ENCODE assay signal across 9 mouse cellular contexts in genomic region chr13:37967565-37967964, GRCm38 (mm10). TPM values are rescaled to one million over a fixed set of nuclear protein-coding genes. Genes with fewer than 3 reads are reported as not detected.
A peak's percentile ranks its signal among the peaks of the same experiment; 100 is the strongest.
DNase-seq lines count a peak whose midpoint lies in the region; ATAC-seq and TF ChIP-seq lines count a peak whose summit lies in the region.
"Had no signal": no experiment of that assay in that cellular context is flagged by ENCODE, and none has a peak within 500 bp of the region (broad histone marks: within the 10 kb centered on the region; RNA-seq: fewer than 3 reads in every experiment).

No protein-coding gene starts in this region.

- H3K4me3 ChIP-seq in forebrain, embryonic 12.5 days (replicated peaks): no peak overlapping the region
- no peak overlapping the region for H3K4me3 ChIP-seq in forebrain, embryonic 15.5 days
- H3K4me3 ChIP-seq in midbrain, embryonic 10.5 days: no peak overlapping the region
- no peak overlapping the region for H3K4me3 ChIP-seq in midbrain, postnatal 0 days (ENCODE audit: low read depth, low read length)
- H3K4me3 ChIP-seq in limb, embryonic 10.5 days: peak overlapping the region; percentile 32; the same call in 1 of the 2 replicates
- no peak overlapping the region for H3K4me3 ChIP-seq in midbrain, embryonic 16.5 days (ENCODE audit: low read depth, low read length)

- 0 out of 2 replicates have a peak overlapping the region, but pooled peaks have one; percentile 31 for H3K27ac ChIP-seq in forebrain, embryonic 12.5 days
- H3K27ac ChIP-seq in forebrain, embryonic 15.5 days (replicated peaks): no peak overlapping the region
- H3K27ac ChIP-seq in midbrain, embryonic 10.5 days (replicated peaks): peak overlapping the region; percentile 58; the same call in 1 of the 2 replicates
- H3K27ac ChIP-seq in midbrain, postnatal 0 days (ENCODE audit: low read depth, low read length): no peak overlapping the region
- peak overlapping the region; percentile 78 for H3K27ac ChIP-seq in limb, embryonic 10.5 days
- H3K27ac ChIP-seq in midbrain, embryonic 16.5 days (ENCODE audit: low read length): no peak overlapping the region

- H3K36me3 ChIP-seq in forebrain, embryonic 12.5 days (replicated peaks): 0 out of 2 replicates have a peak, but pooled peaks cover 5% of the 10 kb centered on the region
- H3K36me3 ChIP-seq in forebrain, embryonic 15.5 days: no peaks in the 10 kb centered on the region
- H3K36me3 ChIP-seq in midbrain, embryonic 10.5 days: peaks cover 2% of the 10 kb centered on the region; the same call in 1 of the 2 replicates
- no peaks in the 10 kb centered on the region for H3K36me3 ChIP-seq in midbrain, postnatal 0 days (ENCODE audit: insufficient read depth, low read length)
- peaks cover 3% of the 10 kb centered on the region; the same call in 1 of the 2 replicates for H3K36me3 ChIP-seq in limb, embryonic 10.5 days
- no peaks in the 10 kb centered on the region for H3K36me3 ChIP-seq in midbrain, embryonic 16.5 days (ENCODE audit: control insufficient read depth, insufficient read depth, low read length)

- no peak for DNase-seq in midbrain, embryonic 10.5 days (ENCODE audit: low spot score)
- no peak for DNase-seq in midbrain, postnatal 0 days (ENCODE audit: low spot score)
- no peak for DNase-seq in limb, embryonic 10.5 days (ENCODE audit: low spot score)
- DNase-seq in ovary, postnatal 10 days (ENCODE audit: low spot score): no peak
- no peak for DNase-seq in thymus, postnatal 25 days
- DNase-seq: right cerebral cortex, adult 18-20 months had no signal

- ATAC-seq in forebrain, embryonic 12.5 days (ENCODE audit: low FRiP score): no peak
- ATAC-seq in forebrain, embryonic 15.5 days (replicated peaks): no peak
- no peak for ATAC-seq in midbrain, postnatal 0 days (ENCODE audit: low FRiP score)
- ATAC-seq in midbrain, embryonic 16.5 days: no peak

- no peaks in the 10 kb centered on the region for H3K9me3 ChIP-seq in forebrain, embryonic 12.5 days
- no peaks in the 10 kb centered on the region for H3K9me3 ChIP-seq in forebrain, embryonic 15.5 days
- H3K9me3 ChIP-seq in midbrain, embryonic 10.5 days (replicated peaks): no peaks in the 10 kb centered on the region
- H3K9me3 ChIP-seq in midbrain, postnatal 0 days (ENCODE audit: low read length): no peaks in the 10 kb centered on the region
- no peaks in the 10 kb centered on the region for H3K9me3 ChIP-seq in limb, embryonic 10.5 days (replicated peaks)
- H3K9me3 ChIP-seq in midbrain, embryonic 16.5 days (replicated peaks; ENCODE audit: control insufficient read depth, low read length, poor library complexity, severe bottlenecking): no peaks in the 10 kb centered on the region

- no peak overlapping the region for H3K4me2 ChIP-seq in forebrain, embryonic 12.5 days
- H3K4me2 ChIP-seq in forebrain, embryonic 15.5 days (replicated peaks): no peak overlapping the region
- H3K4me2 ChIP-seq in midbrain, postnatal 0 days (ENCODE audit: low read depth, low read length, poor library complexity, severe bottlenecking): no peak overlapping the region
- H3K4me2 ChIP-seq in midbrain, embryonic 16.5 days (ENCODE audit: low read length): 0 out of 2 replicates have a peak overlapping the region, but pooled peaks have one; percentile 21

- peaks cover 29% of the 10 kb centered on the region for H3K4me1 ChIP-seq in forebrain, embryonic 12.5 days
- H3K4me1 ChIP-seq in forebrain, embryonic 15.5 days: peaks cover 21% of the 10 kb centered on the region
- peaks cover 46% of the 10 kb centered on the region for H3K4me1 ChIP-seq in midbrain, embryonic 10.5 days
- no peaks in the 10 kb centered on the region for H3K4me1 ChIP-seq in midbrain, postnatal 0 days (ENCODE audit: insufficient read depth, low read length)
- H3K4me1 ChIP-seq in limb, embryonic 10.5 days: peaks cover 46% of the 10 kb centered on the region
- peaks cover 8% of the 10 kb centered on the region; the same call in 1 of the 2 replicates for H3K4me1 ChIP-seq in midbrain, embryonic 16.5 days (ENCODE audit: control insufficient read depth, insufficient read depth, low read length)

- 61% methylated on average over 10 of the region's 10 CpGs for WGBS in forebrain, embryonic 12.5 days
- WGBS in forebrain, embryonic 15.5 days: 59% methylated on average over 10 of the region's 10 CpGs
- 72% methylated on average over 10 of the region's 10 CpGs for WGBS in midbrain, embryonic 10.5 days
- 48% methylated on average over 10 of the region's 10 CpGs for WGBS in midbrain, postnatal 0 days
- WGBS in limb, embryonic 10.5 days: 57% methylated on average over 10 of the region's 10 CpGs
- 43% methylated on average over 10 of the region's 10 CpGs for WGBS in midbrain, embryonic 16.5 days

- no peak overlapping the region for H3K9ac ChIP-seq in forebrain, embryonic 12.5 days
- H3K9ac ChIP-seq in forebrain, embryonic 15.5 days (replicated peaks): no peak overlapping the region
- no peak overlapping the region for H3K9ac ChIP-seq in midbrain, postnatal 0 days (replicated peaks; ENCODE audit: low read length, poor library complexity, severe bottlenecking)
- H3K9ac ChIP-seq in midbrain, embryonic 16.5 days (ENCODE audit: low read depth, low read length): no peak overlapping the region

- TF ChIP-seq CTCF in midbrain, postnatal 0 days (IDR thresholded peaks at IDR 0.05): no peak

- peaks cover 14% of the 10 kb centered on the region for H3K27me3 ChIP-seq in forebrain, embryonic 12.5 days
- no peaks in the 10 kb centered on the region for H3K27me3 ChIP-seq in forebrain, embryonic 15.5 days
- H3K27me3 ChIP-seq in midbrain, embryonic 10.5 days (ENCODE audit: low read depth, poor library complexity, severe bottlenecking): peaks cover 16% of the 10 kb centered on the region
- no peaks in the 10 kb centered on the region for H3K27me3 ChIP-seq in midbrain, postnatal 0 days (ENCODE audit: insufficient read depth, low read length)
- peaks cover 13% of the 10 kb centered on the region; the same call in 1 of the 2 replicates for H3K27me3 ChIP-seq in limb, embryonic 10.5 days (ENCODE audit: low read depth, poor library complexity, severe bottlenecking)
- H3K27me3 ChIP-seq in midbrain, embryonic 16.5 days (ENCODE audit: control insufficient read depth, insufficient read depth, low read depth, low read length): no peaks in the 10 kb centered on the region

RNA-seq across cellular contexts. Expression of gene Ssr1, which starts 26.5 kb away (rescaled TPM):
- polyA plus RNA-seq in forebrain, embryonic 12.5 days (2016; fragmentation: Nextera tagmentation; extraction: Ambion mirVana): 94.0 and 110 TPM in 2 replicates
- 62.9 and 72.0 TPM in 2 replicates for polyA plus RNA-seq in forebrain, embryonic 15.5 days (2015; fragmentation: Nextera tagmentation; extraction: Ambion mirVana)
- 116 and 119 TPM in 2 replicates for polyA plus RNA-seq in midbrain, embryonic 10.5 days (2016; fragmentation: Nextera tagmentation; extraction: Ambion mirVana)
- total RNA-seq in midbrain, postnatal 0 days (2014; rRNA removed): 32.5 and 36.7 TPM in 2 replicates
- 66.9 and 71.0 TPM in 2 replicates for polyA plus RNA-seq in midbrain, postnatal 0 days (2015; fragmentation: Nextera tagmentation; extraction: Ambion mirVana)
- 103 and 114 TPM in 2 replicates for polyA plus RNA-seq in limb, embryonic 10.5 days (2016; fragmentation: Nextera tagmentation; extraction: Ambion mirVana)
- polyA plus RNA-seq in midbrain, embryonic 16.5 days (2015; fragmentation: Nextera tagmentation; extraction: Ambion mirVana): 69.2 and 71.1 TPM in 2 replicates

Comparison
In these comparisons a context has a peak if more than half of its experiments do, and no peak if none do; other contexts are left out.
1. H3K27ac ChIP-seq: peak in forebrain, embryonic 12.5 days (single experiment), midbrain, embryonic 10.5 days (single experiment) and limb, embryonic 10.5 days (single experiment); none in forebrain, embryonic 15.5 days (single experiment), midbrain, postnatal 0 days (single experiment) and midbrain, embryonic 16.5 days (single experiment).